Mouse (Mus musculus) stomach, postnatal 0 days (tissue): ENCODE measurements around the gene Lxn.

ENCODE experiments used
- CTCF ChIP-seq: IDR thresholded peaks from 2 replicates; pipeline ENCODE4 v1.5.1; 2016; ENCODE audit warnings: antibody characterized with exemption, low read depth, mild to moderate bottlenecking, moderate library complexity
- EP300 ChIP-seq: optimal IDR thresholded peaks from 2 replicates; pipeline ENCODE3; 2016; ENCODE audit warnings: antibody characterized with exemption

- no peak for TF ChIP-seq EP300
- no peak for TF ChIP-seq CTCF
Observed at GRCm38 (mm10) chr3:67466576-67466975, 2.9 kb upstream of the Lxn start.
